In genomic region chr3:136749477-136749797, GRCm38 (mm10) we compare ENCODE assay signal across 27 mouse cellular contexts.
"Had no signal": no experiment of that assay in that cellular context is flagged by ENCODE, and none has a peak within 500 bp of the region (broad histone marks: within the 10 kb centered on the region; RNA-seq: fewer than 3 reads in every experiment).

No protein-coding gene starts in this region.

- H3K27ac ChIP-seq: heart, adult 2 months; heart, embryonic 13.5 days; heart, embryonic 15.5 days; hindbrain, embryonic 13.5 days; hindbrain, embryonic 15.5 days; hindbrain, postnatal 0 days; kidney, embryonic 15.5 days; kidney, postnatal 0 days; limb, embryonic 13.5 days; limb, embryonic 15.5 days; liver, embryonic 12.5 days; liver, embryonic 14.5 days had no signal

- DNase-seq: gastrocnemius, postnatal 14 days; gastrocnemius, postnatal 36 days; heart, adult 11 months; heart, adult 2 months; heart, postnatal 14 days; heart, postnatal 36 days; kidney, adult 11 months; kidney, adult 2 months; kidney, adult 9 months; kidney, postnatal 14 days; kidney, postnatal 36 days; layer of hippocampus, adult 9-11 months; layer of hippocampus, postnatal 36 days; left cerebral cortex, postnatal 4 days had no signal

- H3K36me3 ChIP-seq: heart, embryonic 13.5 days; heart, embryonic 15.5 days; hindbrain, embryonic 13.5 days; hindbrain, embryonic 15.5 days; kidney, embryonic 15.5 days; limb, embryonic 13.5 days; limb, embryonic 15.5 days; liver, embryonic 12.5 days had no signal

- ATAC-seq: hindbrain, postnatal 0 days; intestine, embryonic 16.5 days; liver, embryonic 12.5 days had no signal

- H3K4me3 ChIP-seq: heart, adult 2 months; heart, embryonic 13.5 days; heart, embryonic 15.5 days; hindbrain, embryonic 13.5 days; hindbrain, embryonic 15.5 days; kidney, embryonic 15.5 days; limb, embryonic 13.5 days; limb, embryonic 15.5 days; liver, embryonic 12.5 days had no signal

- H3K27me3 ChIP-seq: heart, embryonic 13.5 days; heart, embryonic 15.5 days; hindbrain, embryonic 13.5 days; hindbrain, embryonic 15.5 days; kidney, embryonic 15.5 days; limb, embryonic 13.5 days; limb, embryonic 15.5 days; liver, embryonic 12.5 days had no signal

- H3K4me2 ChIP-seq: heart, embryonic 11.5 days; heart, embryonic 13.5 days; heart, embryonic 15.5 days; hindbrain, embryonic 13.5 days; hindbrain, embryonic 15.5 days; kidney, embryonic 15.5 days; limb, embryonic 13.5 days; limb, embryonic 15.5 days; liver, embryonic 12.5 days had no signal

- H3K9me3 ChIP-seq: heart, embryonic 13.5 days; heart, embryonic 15.5 days; hindbrain, embryonic 13.5 days; hindbrain, embryonic 15.5 days; kidney, embryonic 15.5 days; limb, embryonic 13.5 days; limb, embryonic 15.5 days; liver, embryonic 12.5 days had no signal

- H3K9ac ChIP-seq: heart, embryonic 13.5 days; heart, embryonic 15.5 days; hindbrain, embryonic 13.5 days; hindbrain, embryonic 15.5 days; kidney, embryonic 15.5 days; limb, embryonic 13.5 days; limb, embryonic 15.5 days; liver, embryonic 12.5 days; liver, embryonic 14.5 days had no signal
